ENCODE assay signal across 8 mouse cellular contexts in genomic region chr9:56200645-56201314, GRCm38 (mm10). TPM values are rescaled to one million over a fixed set of nuclear protein-coding genes. Genes with fewer than 3 reads are reported as not detected.
A peak's percentile ranks its signal among the peaks of the same experiment; 100 is the strongest.
DNase-seq lines count a peak whose midpoint lies in the region.

No protein-coding gene starts in this region.

- no peak overlapping the region for H3K4me3 ChIP-seq in midbrain, embryonic 10.5 days

- no peaks in the 10 kb centered on the region for H3K9me3 ChIP-seq in midbrain, embryonic 10.5 days (replicated peaks)

- DNase-seq in T-cell, adult 2 months (ENCODE audit: low spot score): peak; percentile 76
- peak; percentile 77 for DNase-seq in cerebellum, adult 9-11 months
- DNase-seq in frontal cortex, postnatal 36 days (ENCODE audit: low spot score in 2 of 2): peak; percentile 86 to 88
- peak; percentile 83 for DNase-seq in hindlimb bud, embryonic 11.5 days (ENCODE audit: extremely low spot score, low read depth, low spot score)
- peak; percentile 83 to 90 for DNase-seq in left cerebral cortex, adult 18-20 months (ENCODE audit: low spot score in 2 of 2)
- peak; percentile 85 for DNase-seq in midbrain, embryonic 10.5 days (ENCODE audit: low spot score)
- peak; percentile 97 for DNase-seq in right cerebral cortex, postnatal 4 days
- DNase-seq in urinary bladder, postnatal 4 days (ENCODE audit: low spot score in 2 of 2): peak; percentile 69 to 88

- H3K4me1 ChIP-seq in midbrain, embryonic 10.5 days: peaks cover 10% of the 10 kb centered on the region

- no peak overlapping the region for H3K27ac ChIP-seq in midbrain, embryonic 10.5 days (replicated peaks)

- 0 out of 2 replicates have a peak, but pooled peaks cover 5% of the 10 kb centered on the region for H3K27me3 ChIP-seq in midbrain, embryonic 10.5 days (ENCODE audit: low read depth, poor library complexity, severe bottlenecking)

- WGBS in midbrain, embryonic 10.5 days: 41% methylated on average over 14 of the region's 14 CpGs

- H3K36me3 ChIP-seq in midbrain, embryonic 10.5 days: 0 out of 2 replicates have a peak, but pooled peaks cover 4% of the 10 kb centered on the region

RNA-seq across cellular contexts. Expression of gene Tspan3, which starts 35.5 kb away (rescaled TPM):
- 100 to 1,000 TPM; 347 to 373 TPM for total RNA-seq in left cerebral cortex, adult 18-20 months (2021)
- 570 and 611 TPM in 2 replicates for polyA plus RNA-seq in midbrain, embryonic 10.5 days (2016; fragmentation: Nextera tagmentation; extraction: Ambion mirVana)
